Mouse (Mus musculus) stomach, postnatal 0 days (tissue): ENCODE data around the gene Scn8a. TPM values are rescaled to one million over a fixed set of nuclear protein-coding genes. Genes with fewer than 3 reads are reported as not detected.

Experiments used
- ATAC-seq: fragments of 200-750 bp; cut with Nextera tagmentation; 2 replicates; pipeline ENCODE4 v1.8.0; 2017; ENCODE audit not compliant: low FRiP score, low TSS enrichment
- DNase-seq: peaks from one replicate; pipeline ENCODE4 v3.0.0-alpha.2; 2016; ENCODE audit warnings: low spot score
- H3K27ac ChIP-seq: fragments of 300-500 bp; sonication (generic); replicated peaks from 2 replicates; pipeline ENCODE4 v1.5.1; 2014; ENCODE audit warnings: mild to moderate bottlenecking, control low read depth
- H3K27me3 ChIP-seq: fragments of 300-500 bp; sonication (generic); 2 replicates; pipeline ENCODE4 v1.6.1; 2014; ENCODE audit warnings: low read length; ENCODE audit not compliant: control insufficient read depth, insufficient read depth
- H3K36me3 ChIP-seq: fragments of 300-500 bp; sonication (generic); 2 replicates; pipeline ENCODE4 v1.6.1; 2014; ENCODE audit warnings: low read length, mixed read lengths; ENCODE audit not compliant: control insufficient read depth, insufficient read depth
- H3K4me1 ChIP-seq: fragments of 300-500 bp; sonication (generic); replicated peaks from 2 replicates; pipeline ENCODE4 v1.6.1; 2014; ENCODE audit warnings: antibody characterized with exemption; ENCODE audit not compliant: control insufficient read depth, insufficient read depth
- H3K4me2 ChIP-seq: fragments of 300-500 bp; sonication (generic); replicated peaks from 2 replicates; pipeline ENCODE4 v1.6.1; 2014; ENCODE audit warnings: low read depth, mild to moderate bottlenecking, control low read depth, moderate library complexity
- H3K4me3 ChIP-seq: fragments of 300-500 bp; sonication (generic); 2 replicates; pipeline ENCODE4 v1.5.1; 2014; ENCODE audit warnings: low read depth, low read length, control low read depth
- H3K9ac ChIP-seq: fragments of 300-500 bp; sonication (generic); 2 replicates; pipeline ENCODE4 v1.6.1; 2014; ENCODE audit warnings: mild to moderate bottlenecking, low read length, control low read depth, mixed read lengths
- H3K9me3 ChIP-seq: fragments of 300-500 bp; sonication (generic); 2 replicates; pipeline ENCODE4 v1.6.1; 2016; ENCODE audit warnings: low read length; ENCODE audit not compliant: control insufficient read depth
- CTCF ChIP-seq: IDR thresholded peaks from 2 replicates; pipeline ENCODE4 v1.5.1; 2016; ENCODE audit warnings: antibody characterized with exemption, low read depth, mild to moderate bottlenecking, moderate library complexity
- EP300 ChIP-seq: optimal IDR thresholded peaks from 2 replicates; pipeline ENCODE3; 2016; ENCODE audit warnings: antibody characterized with exemption
- WGBS: fragments of 180-500 bp; shearing (Covaris S2); extraction: QIAGEN DNeasy Blood & Tissue Kit; methylation state at CpG from one replicate; pipeline ENCODE4 v1.1.7; 2014; 5-methylcytosine and 5-hydroxymethylcytosine counted together
- polyA plus RNA-seq: library from polyadenylated mRNA; unstranded; fragments of >200 nt; fragmentation: Nextera tagmentation; extraction: Ambion mirVana; gene quantifications from 2 replicates; pipeline ENCODE4 v1.2.1, GENCODE M21; 2015

Scn8a gene
- polyA plus RNA-seq, 1 experiment from 2014 or later = 0.61 TPM

- TF ChIP-seq CTCF = peak; percentile 50
- TF ChIP-seq EP300 = no peak
- Histone ChIP-seq H3K9ac (no peak overlapping the region), H3K4me3 (peak overlapping the region; percentile 32), H3K9me3 (no peaks in the 10 kb centered on the region), H3K27ac (no peak overlapping the region), H3K4me1 (0 out of 2 replicates have a peak, but pooled peaks cover 3% of the 10 kb centered on the region), H3K36me3 (no peaks in the 10 kb centered on the region), H3K4me2 (peak overlapping the region; percentile 71), H3K27me3 (peaks cover 11% of the 10 kb centered on the region; the same call in 1 of the 2 replicates)
- ATAC-seq (peak; percentile 59; the same call in 1 of the 2 replicates), DNase-seq (peak; percentile 64)
- WGBS = 3% methylated on average over 37 of the region's 66 CpGs
These were observed 530 bp downstream of the Scn8a start for GRCm38 (mm10) chr15:100870001-100870774.

DNA sequence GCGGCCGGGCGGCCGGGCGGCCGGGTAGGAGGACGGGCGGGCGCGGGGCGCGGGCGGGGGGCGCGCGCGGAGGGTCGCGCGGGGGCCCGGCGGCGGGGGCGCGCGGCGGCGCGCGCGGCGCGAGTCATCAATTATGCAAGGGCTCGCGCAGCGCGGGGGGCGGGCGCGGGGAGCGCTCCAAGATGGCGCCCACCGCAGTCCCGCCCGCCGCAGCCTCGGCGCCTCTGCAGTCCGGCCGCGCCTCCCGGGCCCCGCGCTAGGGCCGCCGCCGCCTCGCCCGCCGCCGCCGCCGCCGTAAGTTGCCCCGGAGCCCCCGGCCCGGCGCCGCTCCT, 1.1 kb downstream of the Scn8a start:
- peaks cover 11% of the 10 kb centered on the region; the same call in 1 of the 2 replicates for H3K27me3 ChIP-seq
- TF ChIP-seq EP300 = no peak
- TF ChIP-seq CTCF = no peak
- H3K9ac ChIP-seq = no peak overlapping the region
- peak overlapping the region; percentile 46 for H3K4me3 ChIP-seq
- ATAC-seq (0 out of 2 replicates have a peak, but pooled peaks have one; percentile 18), DNase-seq (peak; percentile 19)
- H3K4me2 ChIP-seq = peak overlapping the region; percentile 71
- H3K27ac ChIP-seq = no peak overlapping the region
- WGBS = 0% methylated on average over 6 of the region's 69 CpGs
- H3K9me3 ChIP-seq = no peaks in the 10 kb centered on the region
- no peaks in the 10 kb centered on the region for H3K36me3 ChIP-seq
- 0 out of 2 replicates have a peak, but pooled peaks cover 3% of the 10 kb centered on the region for H3K4me1 ChIP-seq

DNA sequence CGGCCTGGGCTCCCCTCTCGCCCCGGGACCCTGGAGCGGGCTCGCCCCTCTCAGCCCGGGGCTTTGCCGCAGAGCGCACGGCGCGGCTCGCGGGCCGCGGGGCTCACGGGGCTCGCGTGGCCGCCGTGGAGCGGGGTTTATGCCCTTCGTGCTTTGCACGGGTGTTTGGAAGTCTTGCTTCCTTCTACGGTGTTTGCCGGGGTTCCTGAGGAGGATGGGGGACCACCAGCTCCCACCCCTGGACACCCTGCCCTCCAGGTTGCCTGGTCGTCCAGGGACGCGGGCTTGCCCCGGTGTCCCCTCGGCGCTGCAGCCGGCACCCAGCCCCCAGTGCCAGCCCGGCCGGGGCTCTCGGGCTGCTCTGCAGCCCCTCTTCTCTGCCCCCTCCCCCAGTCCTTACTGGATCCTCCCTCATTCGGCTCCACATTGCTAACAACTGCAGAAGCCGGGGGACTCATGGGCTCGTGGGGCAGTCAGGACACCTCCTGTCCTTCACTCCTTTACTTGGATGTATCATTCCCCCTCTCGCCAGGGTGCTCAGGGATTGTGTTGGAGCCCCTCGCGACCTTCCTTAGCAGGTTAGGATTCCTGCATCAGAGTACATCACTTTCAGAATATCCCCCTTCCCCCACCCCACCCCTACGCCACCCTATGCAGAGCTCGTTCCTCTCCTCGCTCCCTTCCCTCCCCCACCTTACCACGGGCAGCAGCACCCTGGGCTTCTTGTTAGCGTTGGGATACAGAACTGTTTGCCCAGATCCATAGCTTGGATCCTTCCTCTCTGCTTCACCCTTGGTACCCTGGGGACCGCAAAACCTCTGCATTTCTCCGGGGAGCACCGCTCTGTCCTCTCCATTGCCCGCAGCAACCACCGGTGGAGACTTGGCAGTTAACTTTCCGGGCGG, 1.7 kb downstream of the Scn8a start:
- peak; percentile 57; the same call in 1 of the 2 replicates for ATAC-seq

DNA sequence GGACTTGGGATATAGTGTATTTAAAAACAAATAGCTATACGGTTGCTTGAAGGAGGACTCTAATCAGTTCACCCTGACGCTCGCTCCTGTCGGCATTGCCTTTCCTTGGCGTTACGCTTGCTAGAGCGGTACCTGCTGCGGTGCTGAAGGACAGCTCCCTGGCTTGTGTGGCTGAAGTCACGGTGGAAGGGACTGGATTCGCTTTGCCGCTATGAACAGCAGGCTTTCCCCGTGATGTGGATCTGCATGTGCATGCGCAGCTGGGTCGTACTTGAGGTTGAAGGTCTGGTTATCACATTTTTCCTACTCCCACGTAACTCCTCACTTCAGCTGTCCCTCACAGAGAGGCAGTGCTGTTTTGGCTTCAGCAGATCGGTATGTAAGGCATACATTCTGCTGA, 3.5 kb downstream of the Scn8a start:
- H3K9me3 ChIP-seq = no peaks in the 10 kb centered on the region
- no peak overlapping the region for H3K4me2 ChIP-seq
- TF ChIP-seq CTCF = peak; percentile 13; the same call in 1 of the 2 replicates
- no peak for TF ChIP-seq EP300
- no peak overlapping the region for H3K4me3 ChIP-seq
- H3K27me3 ChIP-seq = peaks cover 11% of the 10 kb centered on the region; the same call in 1 of the 2 replicates
- DNase-seq = peak; percentile 91
- no peak overlapping the region for H3K27ac ChIP-seq
- 3% methylated on average over 16 of the region's 16 CpGs for WGBS
- H3K9ac ChIP-seq = no peak overlapping the region
- 0 out of 2 replicates have a peak, but pooled peaks cover 3% of the 10 kb centered on the region for H3K4me1 ChIP-seq
- ATAC-seq = no peak
- no peaks in the 10 kb centered on the region for H3K36me3 ChIP-seq

More for the DNA sequence above, 1.7 kb downstream of the Scn8a start:
- H3K27ac ChIP-seq = no peak overlapping the region
- DNase-seq = no peak
- no peak overlapping the region for H3K9ac ChIP-seq
- peaks cover 11% of the 10 kb centered on the region; the same call in 1 of the 2 replicates for H3K27me3 ChIP-seq
- TF ChIP-seq EP300 (no peak), CTCF (no peak)
- H3K4me3 ChIP-seq = peak overlapping the region; percentile 46
- no peaks in the 10 kb centered on the region for H3K36me3 ChIP-seq
- H3K4me1 ChIP-seq = 0 out of 2 replicates have a peak, but pooled peaks cover 3% of the 10 kb centered on the region
- peak overlapping the region; percentile 71 for H3K4me2 ChIP-seq
- no peaks in the 10 kb centered on the region for H3K9me3 ChIP-seq
- under 1% methylated on average over 37 of the region's 53 CpGs for WGBS

DNA sequence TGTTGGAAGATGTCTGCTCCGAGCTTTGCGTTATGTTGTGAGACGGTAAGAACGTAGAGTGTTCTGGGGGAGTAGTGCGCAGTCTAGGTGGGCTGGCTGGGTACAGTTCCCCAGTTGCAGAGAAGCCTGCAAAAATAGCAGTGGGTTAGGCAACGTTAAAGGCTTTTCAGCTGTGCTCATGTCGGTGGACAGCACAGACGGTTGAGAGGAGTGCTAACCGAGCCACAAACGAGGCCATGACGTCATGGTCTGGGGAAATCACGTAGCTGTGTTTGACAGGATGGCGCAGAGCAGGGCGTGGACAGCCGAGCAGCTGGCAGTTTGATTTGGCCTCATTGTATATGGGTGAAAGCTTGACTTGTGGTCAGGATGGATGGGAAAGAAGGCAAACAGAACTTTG, 9.4 kb downstream of the Scn8a start:
- no peaks in the 10 kb centered on the region for H3K27me3 ChIP-seq
- no peaks in the 10 kb centered on the region for H3K4me1 ChIP-seq
- no peak overlapping the region for H3K4me2 ChIP-seq
- no peak overlapping the region for H3K4me3 ChIP-seq
- H3K27ac ChIP-seq = no peak overlapping the region
- no peak for TF ChIP-seq CTCF
- TF ChIP-seq EP300 = no peak
- 56% methylated on average over 15 of the region's 15 CpGs for WGBS
- DNase-seq (peak; percentile 20), ATAC-seq (no peak)
- no peaks in the 10 kb centered on the region for H3K36me3 ChIP-seq
- H3K9ac ChIP-seq = no peak overlapping the region
- H3K9me3 ChIP-seq = no peaks in the 10 kb centered on the region
